ENCODE assay signal across 25 mouse cellular contexts in the genomic region with DNA sequence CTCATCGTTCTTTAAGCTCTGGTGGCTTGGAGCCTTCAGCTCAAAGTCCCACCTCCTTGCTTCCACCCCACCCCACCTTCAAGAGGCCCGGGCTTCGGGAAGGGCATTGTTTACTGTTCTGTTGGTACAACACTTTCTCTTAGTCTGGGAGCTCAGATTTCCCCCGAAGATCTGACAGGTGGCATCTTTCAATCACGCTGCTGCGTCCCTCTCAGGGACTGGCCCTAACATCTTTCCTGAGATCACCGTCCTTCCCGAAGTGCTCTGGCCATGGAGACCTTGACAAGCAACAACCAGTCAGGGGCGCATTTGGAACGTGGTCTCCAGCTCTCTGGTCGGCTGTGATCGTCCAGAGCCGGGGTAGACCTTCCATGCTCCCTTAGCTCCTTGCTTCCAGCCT. TPM values are rescaled to one million over a fixed set of nuclear protein-coding genes. Genes with fewer than 3 reads are reported as not detected.
DNase-seq lines count a peak whose midpoint lies in the region; ATAC-seq lines count a peak whose summit lies in the region.
"Had no signal": no experiment of that assay in that cellular context is flagged by ENCODE, and none has a peak within 500 bp of the region (broad histone marks: within the 10 kb centered on the region; RNA-seq: fewer than 3 reads in every experiment).

Gene Smtnl1, minus strand, starts transcription at position 101 of the 400 bp plus-strand sequence.

- H3K36me3 ChIP-seq in heart, embryonic 12.5 days: no peaks in the 10 kb centered on the region
- no peaks in the 10 kb centered on the region for H3K36me3 ChIP-seq in midbrain, embryonic 11.5 days (ENCODE audit: control insufficient read depth, insufficient read depth, low read length)
- H3K36me3 ChIP-seq in midbrain, embryonic 13.5 days: no peaks in the 10 kb centered on the region
- H3K36me3 ChIP-seq: embryonic facial prominence, embryonic 15.5 days; G1E; hindbrain, embryonic 13.5 days; limb, embryonic 13.5 days; liver, embryonic 12.5 days had no signal

- no peaks in the 10 kb centered on the region for H3K9me3 ChIP-seq in heart, embryonic 12.5 days (replicated peaks)
- H3K9me3 ChIP-seq in midbrain, embryonic 11.5 days (ENCODE audit: control insufficient read depth, low read length): no peaks in the 10 kb centered on the region
- H3K9me3 ChIP-seq in midbrain, embryonic 13.5 days: no peaks in the 10 kb centered on the region
- H3K9me3 ChIP-seq: embryonic facial prominence, embryonic 15.5 days; G1E; hindbrain, embryonic 13.5 days; limb, embryonic 13.5 days; liver, embryonic 12.5 days had no signal

- H3K4me2 ChIP-seq in heart, embryonic 12.5 days: no peak within 1 kb of the TSS
- no peak within 1 kb of the TSS for H3K4me2 ChIP-seq in midbrain, embryonic 11.5 days
- no peak within 1 kb of the TSS for H3K4me2 ChIP-seq in midbrain, embryonic 13.5 days (replicated peaks)
- H3K4me2 ChIP-seq: embryonic facial prominence, embryonic 15.5 days; hindbrain, embryonic 13.5 days; limb, embryonic 13.5 days; liver, embryonic 12.5 days had no signal

- ATAC-seq in heart, embryonic 12.5 days (ENCODE audit: insufficient number of reproducible peaks, low FRiP score): no peak
- no peak for ATAC-seq in midbrain, embryonic 11.5 days (ENCODE audit: low FRiP score)
- ATAC-seq in midbrain, embryonic 13.5 days: no peak
- ATAC-seq: activated CD4-positive, CD25-positive, alpha-beta regulatory T cell, adult 4 months; forebrain, embryonic 14.5 days; liver, embryonic 12.5 days had no signal

- WGBS in heart, embryonic 12.5 days: 45% methylated on average over 13 of the region's 13 CpGs
- WGBS in midbrain, embryonic 11.5 days: 71% methylated on average over 13 of the region's 13 CpGs
- 68% methylated on average over 13 of the region's 13 CpGs for WGBS in midbrain, embryonic 13.5 days

- peaks cover 26% of the 10 kb centered on the region for H3K4me1 ChIP-seq in heart, embryonic 12.5 days (replicated peaks)
- H3K4me1 ChIP-seq in midbrain, embryonic 11.5 days (ENCODE audit: control insufficient read depth, insufficient read depth, low read length): peaks cover 2% of the 10 kb centered on the region; the same call in 1 of the 2 replicates
- H3K4me1 ChIP-seq in midbrain, embryonic 13.5 days (replicated peaks): peaks cover 6% of the 10 kb centered on the region

- H3K27me3 ChIP-seq in heart, embryonic 12.5 days (replicated peaks): no peaks in the 10 kb centered on the region
- no peaks in the 10 kb centered on the region for H3K27me3 ChIP-seq in midbrain, embryonic 11.5 days (ENCODE audit: control insufficient read depth, insufficient read depth, low read length)
- H3K27me3 ChIP-seq in midbrain, embryonic 13.5 days: peaks cover 21% of the 10 kb centered on the region

- peak within 1 kb of the TSS; percentile 63 for H3K27ac ChIP-seq in heart, embryonic 12.5 days (ENCODE audit: poor library complexity, severe bottlenecking)
- no peak within 1 kb of the TSS for H3K27ac ChIP-seq in midbrain, embryonic 11.5 days (ENCODE audit: low read depth, low read length)
- H3K27ac ChIP-seq in midbrain, embryonic 13.5 days: no peak within 1 kb of the TSS
- H3K27ac ChIP-seq: embryonic facial prominence, embryonic 15.5 days; hindbrain, embryonic 13.5 days; limb, embryonic 13.5 days; liver, embryonic 12.5 days had no signal

- intact Hi-C loops in heart, postnatal 10 days (cut with DNase I): no loop called here

- no peak within 1 kb of the TSS for H3K9ac ChIP-seq in heart, embryonic 12.5 days
- no peak within 1 kb of the TSS for H3K9ac ChIP-seq in midbrain, embryonic 11.5 days (ENCODE audit: low read length)
- no peak within 1 kb of the TSS for H3K9ac ChIP-seq in midbrain, embryonic 13.5 days (replicated peaks)
- H3K9ac ChIP-seq: embryonic facial prominence, embryonic 15.5 days; hindbrain, embryonic 13.5 days; limb, embryonic 13.5 days; liver, embryonic 12.5 days had no signal

- no peak within 1 kb of the TSS for H3K4me3 ChIP-seq in heart, embryonic 12.5 days
- no peak within 1 kb of the TSS for H3K4me3 ChIP-seq in midbrain, embryonic 11.5 days (ENCODE audit: low read depth, low read length)
- H3K4me3 ChIP-seq in midbrain, embryonic 13.5 days (replicated peaks): no peak within 1 kb of the TSS
- H3K4me3 ChIP-seq: embryonic facial prominence, embryonic 15.5 days; hindbrain, embryonic 13.5 days; limb, embryonic 13.5 days; liver, embryonic 12.5 days had no signal

- no peak for DNase-seq in heart, postnatal 10 days
- DNase-seq in midbrain, embryonic 11.5 days (ENCODE audit: low spot score, missing footprints): peak; percentile 21
- DNase-seq in gastrocnemius, postnatal 25 days: no peak
- no peak for DNase-seq in cerebellum, postnatal 36 days
- DNase-seq in frontal cortex, postnatal 25 days (ENCODE audit: low spot score in 2 of 2): no peak
- DNase-seq: adrenal gland, adult 8-10 months; cerebellum, adult 18-20 months; cerebellum, postnatal 14 days; heart, adult 18-20 months; kidney, adult 2 months; kidney, postnatal 25 days; layer of hippocampus, postnatal 36 days; lung, adult 18-20 months; midbrain, embryonic 14.5 days had no signal

RNA-seq across cellular contexts. Expression of gene Smtnl1, which starts in this region (rescaled TPM):
- 0.17 and 0.43 TPM in 2 replicates for polyA plus RNA-seq in heart, embryonic 12.5 days (2016; fragmentation: Nextera tagmentation; extraction: Ambion mirVana)
- under 1 TPM in 1 of 2 experiments, not detected in 1; 0.14 TPM for total RNA-seq in heart, postnatal 10 days (2021)
- 0.15 TPM in 1 of 2 replicates, not detected in the other for polyA plus RNA-seq in midbrain, embryonic 11.5 days (2014; fragmentation: Nextera tagmentation; extraction: Ambion mirVana)
- polyA plus RNA-seq in midbrain, embryonic 13.5 days (2015; fragmentation: Nextera tagmentation; extraction: Ambion mirVana): not detected in 2 replicates
- total RNA-seq in gastrocnemius, postnatal 25 days (2021): 100 to 1,000 TPM; 101 to 105 TPM
- total RNA-seq: adrenal gland, adult 8-10 months; G1E; heart, adult 18-20 months; layer of hippocampus, adult 8-10 months; layer of hippocampus, postnatal 36 days; left cerebral cortex, postnatal 14 days had no signal
- polyA plus RNA-seq: activated CD4-positive, CD25-positive, alpha-beta regulatory T cell, adult 4 months; forebrain, embryonic 14.5 days; G1E; hindbrain, embryonic 13.5 days; midbrain, embryonic 14.5 days had no signal

Comparison
In these comparisons a context has a peak if more than half of its experiments do, and no peak if none do; other contexts are left out.
1. RNA of gene Smtnl1 (total RNA-seq): 101 to 105 TPM in gastrocnemius, postnatal 25 days; 0.14 TPM in heart, postnatal 10 days; every median in the first group is over 10 times any median in the second.
2. Peak in DNase-seq in midbrain, embryonic 11.5 days; RNA of the gene not detected or under 1 TPM.